Mouse (Mus musculus) C2C12 (cell line): ENCODE measurements around the gene Krt9. TPM values are rescaled to one million over a fixed set of nuclear protein-coding genes. Genes with fewer than 3 reads are reported as not detected.

ENCODE experiments used
- H3K27me3 ChIP-seq: one replicate; pipeline ENCODE4 v1.6.1; 2011; ENCODE audit not compliant: control insufficient read depth, insufficient read depth, insufficient read length
- H3K36me3 ChIP-seq: one replicate; pipeline ENCODE4 v1.6.1; 2011; ENCODE audit not compliant: control insufficient read depth, insufficient read depth
- H3K4me3 ChIP-seq: one replicate; pipeline ENCODE4 v1.5.1; 2011; ENCODE audit warnings: mild to moderate bottlenecking, control low read depth; ENCODE audit not compliant: poor library complexity, insufficient read depth, severe bottlenecking
- H3K79me2 ChIP-seq: one replicate; pipeline ENCODE4 v1.6.1; 2011; ENCODE audit not compliant: control insufficient read depth, insufficient read depth
- H3K79me3 ChIP-seq: one replicate; pipeline ENCODE4 v1.6.1; 2011; ENCODE audit warnings: low read depth, control low read depth
- H3ac ChIP-seq: one replicate; pipeline ENCODE3; 2011; ENCODE audit warnings: low read depth; ENCODE audit not compliant: control insufficient read depth, insufficient read length
- CEBPB ChIP-seq: IDR thresholded peaks from one replicate; pipeline ENCODE4 v1.6.1; 2011; ENCODE audit warnings: low read depth, mild to moderate bottlenecking, control low read depth, moderate library complexity
- CTCF ChIP-seq: IDR thresholded peaks from one replicate; pipeline ENCODE4 v1.5.1; 2011; ENCODE audit not compliant: control insufficient read depth, insufficient read depth, insufficient read length
- FOSL1 ChIP-seq: IDR thresholded peaks from one replicate; pipeline ENCODE4 v1.8.0; 2011; ENCODE audit warnings: mild to moderate bottlenecking, low read length; ENCODE audit not compliant: poor library complexity, insufficient read depth, severe bottlenecking
- MAX ChIP-seq: IDR thresholded peaks from one replicate; pipeline ENCODE4 v1.6.1; 2011; ENCODE audit warnings: mild to moderate bottlenecking, control low read depth
- MYOD1 ChIP-seq: IDR thresholded peaks from one replicate; pipeline ENCODE4 v1.6.1; 2011; ENCODE audit warnings: low read depth; ENCODE audit not compliant: control insufficient read depth, insufficient read length
- MYOG ChIP-seq: IDR thresholded peaks from one replicate; pipeline ENCODE4 v1.6.1; 2011; ENCODE audit not compliant: control insufficient read depth, insufficient read length; ENCODE audit errors: extremely low read depth
- USF1 ChIP-seq: IDR thresholded peaks from one replicate; pipeline ENCODE4 v1.6.1; 2011; ENCODE audit warnings: low read depth, mild to moderate bottlenecking, control low read depth, moderate library complexity
- polyA plus RNA-seq: library from polyadenylated mRNA; unstranded; fragments of >200 nt; fragmentation: generic; extraction: Trizol; gene quantifications from one replicate; pipeline ENCODE4 v1.2.1, GENCODE M21; 2012; ENCODE audit warnings: missing spikeins

Gene Krt9
- polyA plus RNA-seq, 1 experiment: 1.8 TPM

- Histone ChIP-seq H3ac (no peak overlapping the region), H3K4me3 (no peak overlapping the region), H3K79me3 (no peaks in the 10 kb centered on the region), H3K36me3 (no peaks in the 10 kb centered on the region), H3K79me2 (no peaks in the 10 kb centered on the region), H3K27me3 (no peaks in the 10 kb centered on the region)
- TF ChIP-seq FOSL1 (no peak), MYOD1 (no peak), USF1 (no peak), MAX (no peak), CEBPB (no peak), CTCF (no peak), MYOG (no peak)
Measured at GRCm38 (mm10) chr11:100145858-100146560, 47.0 kb downstream of the Krt9 start.

GRCm38 (mm10) chr11:100145104-100145503 is 47.9 kb downstream of the Krt9 start:
- H3K79me3 ChIP-seq: no peaks in the 10 kb centered on the region
- TF ChIP-seq USF1 (no peak), MYOD1 (no peak), CTCF (no peak), MYOG (no peak), MAX (no peak), FOSL1 (no peak), CEBPB (no peak)
- no peak overlapping the region for H3K4me3 ChIP-seq
- no peaks in the 10 kb centered on the region for H3K36me3 ChIP-seq
- no peak overlapping the region for H3ac ChIP-seq
- H3K79me2 ChIP-seq: no peaks in the 10 kb centered on the region
- no peaks in the 10 kb centered on the region for H3K27me3 ChIP-seq

GRCm38 (mm10) chr11:100140966-100141365 is 52.1 kb downstream of the Krt9 start:
- no peak for TF ChIP-seq MYOD1
- no peak for TF ChIP-seq MYOG
- no peak for TF ChIP-seq MAX
- TF ChIP-seq CTCF: no peak
- no peak for TF ChIP-seq USF1
- no peak for TF ChIP-seq CEBPB
- no peak for TF ChIP-seq FOSL1
- Histone ChIP-seq H3ac (no peak overlapping the region), H3K79me2 (no peaks in the 10 kb centered on the region), H3K27me3 (no peaks in the 10 kb centered on the region), H3K4me3 (no peak overlapping the region), H3K79me3 (no peaks in the 10 kb centered on the region), H3K36me3 (no peaks in the 10 kb centered on the region)

GRCm38 (mm10) chr11:100139391-100139790 is 53.7 kb downstream of the Krt9 start:
- Histone ChIP-seq H3K36me3 (no peaks in the 10 kb centered on the region), H3ac (no peak overlapping the region), H3K79me2 (no peaks in the 10 kb centered on the region), H3K4me3 (no peak overlapping the region), H3K79me3 (no peaks in the 10 kb centered on the region), H3K27me3 (no peaks in the 10 kb centered on the region)
- no peak for TF ChIP-seq MAX
- TF ChIP-seq MYOD1: no peak
- no peak for TF ChIP-seq MYOG
- no peak for TF ChIP-seq USF1
- no peak for TF ChIP-seq CTCF
- no peak for TF ChIP-seq FOSL1
- no peak for TF ChIP-seq CEBPB

- H3ac ChIP-seq: no peak overlapping the region
- no peak overlapping the region for H3K4me3 ChIP-seq
- H3K27me3 ChIP-seq: no peaks in the 10 kb centered on the region
- H3K79me3 ChIP-seq: no peaks in the 10 kb centered on the region
- TF ChIP-seq MYOD1 (no peak), MAX (no peak), FOSL1 (no peak), USF1 (no peak), CEBPB (no peak), MYOG (no peak), CTCF (no peak)
- H3K79me2 ChIP-seq: no peaks in the 10 kb centered on the region
- no peaks in the 10 kb centered on the region for H3K36me3 ChIP-seq
Measured at GRCm38 (mm10) chr11:100138809-100139208, 54.2 kb downstream of the Krt9 start.

- TF ChIP-seq MAX: no peak
- no peaks in the 10 kb centered on the region for H3K27me3 ChIP-seq
- H3ac ChIP-seq: no peak overlapping the region
- no peaks in the 10 kb centered on the region for H3K79me3 ChIP-seq
- H3K36me3 ChIP-seq: no peaks in the 10 kb centered on the region
- H3K4me3 ChIP-seq: no peak overlapping the region
- no peaks in the 10 kb centered on the region for H3K79me2 ChIP-seq
Measured at GRCm38 (mm10) chr11:100137693-100138092, 55.4 kb downstream of the Krt9 start.

Other genes starting within 250 kb of the Krt9 start
- gene Krtap9-5, start 244.8 kb downstream of the Krt9 start, polyA plus RNA-seq: not detected
- gene Krtap29-1, start 214.2 kb downstream of the Krt9 start, polyA plus RNA-seq: not detected
- not detected for gene Krtap16-1, start 206.6 kb downstream of the Krt9 start, polyA plus RNA-seq
- not detected for gene Krtap17-1, start 199.3 kb downstream of the Krt9 start, polyA plus RNA-seq
- gene Krt33a, start 177.0 kb downstream of the Krt9 start, polyA plus RNA-seq: 0.02 TPM
- gene Krt33b, start 163.4 kb downstream of the Krt9 start, polyA plus RNA-seq: not detected
- gene Krt34, start 151.7 kb downstream of the Krt9 start, polyA plus RNA-seq: not detected
- not detected for gene Krt31, start 142.7 kb downstream of the Krt9 start, polyA plus RNA-seq
- gene Krt32, start 105.0 kb downstream of the Krt9 start, polyA plus RNA-seq: not detected
- not detected for gene Krt35, start 97.0 kb downstream of the Krt9 start, polyA plus RNA-seq
- gene Krt36, start 87.6 kb downstream of the Krt9 start, polyA plus RNA-seq: 0.14 TPM
- 20.0 TPM for gene Krt13, start 71.7 kb downstream of the Krt9 start, polyA plus RNA-seq
- 0.02 TPM for gene Krt15, start 57.3 kb downstream of the Krt9 start, polyA plus RNA-seq
- gene Krt19, start 44.6 kb downstream of the Krt9 start, polyA plus RNA-seq: 3.5 TPM
- gene Krt14, start 14.3 kb upstream of the Krt9 start, polyA plus RNA-seq: 32.4 TPM
- 0.21 TPM for gene Krt16, start 55.7 kb upstream of the Krt9 start, polyA plus RNA-seq
- gene Krt17, start 67.8 kb upstream of the Krt9 start, polyA plus RNA-seq: 0.04 TPM
- gene Krt42, start 76.6 kb upstream of the Krt9 start, polyA plus RNA-seq: not detected
- 1,136 TPM for gene Eif1, start 126.6 kb upstream of the Krt9 start, polyA plus RNA-seq
- gene Gast, start 141.2 kb upstream of the Krt9 start, polyA plus RNA-seq: not detected
- gene Hap1, start 162.9 kb upstream of the Krt9 start, polyA plus RNA-seq: 1.9 TPM
- 127 TPM for gene Jup, start 204.5 kb upstream of the Krt9 start, polyA plus RNA-seq
- 185 TPM for gene P3h4, start 221.6 kb upstream of the Krt9 start, polyA plus RNA-seq
- 250 TPM for gene Fkbp10, start 222.5 kb upstream of the Krt9 start, polyA plus RNA-seq
- gene Nt5c3b, start 248.6 kb upstream of the Krt9 start, polyA plus RNA-seq: 83.4 TPM
- 0.12 TPM for gene Klhl10, start 248.7 kb upstream of the Krt9 start, polyA plus RNA-seq